Mouse (Mus musculus): ENCODE results near the gene Gm10376.
"Not testable (repeated sequence)": the region's sequence is repeated elsewhere in the genome, so short reads cannot be mapped to it uniquely, and the experiment has no call there.

The Gm10376 gene

DNA sequence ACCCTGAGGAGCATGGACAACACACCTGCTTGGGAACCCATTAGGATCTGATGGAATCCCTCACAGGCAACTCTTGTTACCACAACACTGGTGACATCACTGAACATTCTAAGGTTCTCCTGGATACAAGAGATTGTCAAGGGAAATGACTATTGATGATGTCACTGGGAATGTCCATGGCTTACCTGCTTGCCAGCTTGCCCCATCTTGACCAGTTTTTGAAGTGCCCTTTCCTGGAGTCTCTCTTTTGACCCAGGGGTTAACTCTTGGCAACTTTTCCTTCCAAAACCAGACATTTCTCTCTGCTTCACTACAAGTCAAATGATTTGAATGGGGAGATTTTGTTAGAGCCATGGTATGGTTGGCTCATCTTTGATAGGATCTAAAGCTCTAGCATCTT lies at the start of gene Gm10376:
Gm10376 (minus strand) TSS at position 101 of the 400 bp plus-strand sequence.
- DNase-seq, result not testable (repeated sequence)

DNA sequence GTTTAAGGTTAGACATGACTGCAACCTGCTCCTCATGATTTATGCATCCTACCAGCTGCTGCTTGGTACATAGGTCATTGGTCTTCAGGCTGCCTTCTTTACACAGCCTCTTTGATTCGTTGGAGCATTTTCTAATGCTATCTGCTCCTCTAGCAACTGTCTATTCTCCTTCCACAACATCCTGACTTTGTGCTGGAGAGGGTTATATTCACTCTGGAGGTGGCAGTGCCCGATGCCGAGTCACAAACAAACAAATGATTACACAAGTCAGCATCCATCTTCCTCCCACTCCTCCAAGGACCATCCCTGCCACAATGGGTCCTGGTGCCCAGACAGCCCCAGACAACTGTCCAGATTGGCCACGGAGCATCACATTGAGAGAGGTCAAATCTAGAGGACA lies 44.8 kb upstream of the Gm10376 start:
- not testable (repeated sequence) for DNase-seq

DNA sequence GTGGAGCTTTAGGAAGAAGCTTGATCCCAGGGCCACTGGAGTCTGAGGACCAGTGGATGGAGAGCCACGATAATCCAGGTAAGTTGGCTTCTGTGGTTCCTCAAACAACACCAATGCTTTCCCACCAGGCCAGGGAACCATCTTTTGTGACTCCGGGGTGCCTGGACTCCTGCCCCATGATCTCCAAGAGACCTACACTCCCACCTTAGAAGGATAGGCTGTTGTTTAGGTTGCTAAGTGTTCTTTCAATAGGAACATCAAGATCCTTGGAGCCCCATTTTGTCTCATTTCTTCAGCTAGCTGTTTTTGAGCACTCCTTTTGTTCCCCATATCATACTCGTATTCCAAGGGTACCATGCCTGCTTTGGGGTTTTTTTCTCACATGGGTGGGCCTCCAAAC lies 42.6 kb upstream of the Gm10376 start:
- not testable (repeated sequence) for DNase-seq

DNA sequence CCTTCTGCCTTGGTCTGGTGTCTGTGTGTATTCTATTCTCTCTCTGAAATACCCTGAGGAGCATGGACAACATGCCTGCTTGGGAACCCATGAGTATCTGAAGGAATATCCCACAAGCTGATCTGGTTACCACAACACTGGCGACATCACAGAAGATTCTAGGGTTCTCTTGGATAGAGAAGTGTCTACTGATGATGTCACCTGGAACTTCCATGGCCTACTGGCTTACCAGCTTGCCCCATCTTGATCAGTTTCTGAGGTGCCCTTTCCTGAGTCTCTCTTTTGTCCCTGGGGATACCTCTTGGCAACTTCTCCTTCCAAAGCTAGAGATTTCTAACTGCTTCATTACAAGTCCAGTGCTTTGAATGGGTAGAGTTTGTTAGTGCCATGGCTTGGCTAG lies 21.9 kb downstream of the Gm10376 start, which contains the start of gene Gm8082:
Gm8082 (minus strand) TSS at position 101 of the 400 bp plus-strand sequence.
- DNase-seq, result not testable (repeated sequence)
